Mouse (Mus musculus) lung, embryonic 15.5 days (tissue): ENCODE data around the gene Tulp4. TPM values are rescaled to one million over a fixed set of nuclear protein-coding genes. Genes with fewer than 3 reads are reported as not detected.

Source experiments
- ATAC-seq: fragments of 200-750 bp; cut with Nextera tagmentation; 2 replicates; pipeline ENCODE4 v1.8.0; 2017; ENCODE audit warnings: moderate number of reproducible peaks, borderline replicate concordance; ENCODE audit not compliant: low FRiP score, low TSS enrichment; ENCODE audit errors: extremely low read depth
- H3K27ac ChIP-seq: fragments of 300-500 bp; sonication (generic); 2 replicates; pipeline ENCODE4 v1.5.1; 2015; ENCODE audit warnings: moderate library complexity, mild to moderate bottlenecking, inconsistent platforms
- H3K27me3 ChIP-seq: fragments of 300-500 bp; sonication (generic); 2 replicates; pipeline ENCODE4 v1.6.1; 2015; ENCODE audit warnings: inconsistent platforms
- H3K36me3 ChIP-seq: fragments of 300-500 bp; sonication (generic); 2 replicates; pipeline ENCODE4 v1.6.1; 2015; ENCODE audit warnings: inconsistent platforms
- H3K4me1 ChIP-seq: fragments of 300-500 bp; sonication (generic); 2 replicates; pipeline ENCODE4 v1.6.1; 2015; ENCODE audit warnings: inconsistent platforms
- H3K4me2 ChIP-seq: fragments of 300-500 bp; sonication (generic); 2 replicates; pipeline ENCODE4 v1.6.1; 2015; ENCODE audit warnings: inconsistent platforms, mild to moderate bottlenecking, moderate library complexity
- H3K4me3 ChIP-seq: fragments of 300-500 bp; sonication (generic); 2 replicates; pipeline ENCODE4 v1.5.1; 2015; ENCODE audit warnings: mild to moderate bottlenecking, inconsistent platforms
- H3K9ac ChIP-seq: fragments of 300-500 bp; sonication (generic); 2 replicates; pipeline ENCODE4 v1.6.1; 2015; ENCODE audit warnings: inconsistent platforms
- H3K9me3 ChIP-seq: fragments of 300-500 bp; sonication (generic); 2 replicates; pipeline ENCODE4 v1.6.1; 2016; ENCODE audit warnings: inconsistent platforms
- WGBS: fragments of 180-500 bp; shearing (Covaris S2); methylation state at CpG from one replicate; pipeline ENCODE4 v1.1.7; 2015; 5-methylcytosine and 5-hydroxymethylcytosine counted together
- polyA plus RNA-seq: library from polyadenylated mRNA; unstranded; fragments of >200 nt; fragmentation: Nextera tagmentation; extraction: Ambion mirVana; gene quantifications from 2 replicates; pipeline ENCODE4 v1.2.1, GENCODE M21; 2015

The Tulp4 gene
- polyA plus RNA-seq, 1 experiment from 2014 or later = 82.4 TPM

DNA sequence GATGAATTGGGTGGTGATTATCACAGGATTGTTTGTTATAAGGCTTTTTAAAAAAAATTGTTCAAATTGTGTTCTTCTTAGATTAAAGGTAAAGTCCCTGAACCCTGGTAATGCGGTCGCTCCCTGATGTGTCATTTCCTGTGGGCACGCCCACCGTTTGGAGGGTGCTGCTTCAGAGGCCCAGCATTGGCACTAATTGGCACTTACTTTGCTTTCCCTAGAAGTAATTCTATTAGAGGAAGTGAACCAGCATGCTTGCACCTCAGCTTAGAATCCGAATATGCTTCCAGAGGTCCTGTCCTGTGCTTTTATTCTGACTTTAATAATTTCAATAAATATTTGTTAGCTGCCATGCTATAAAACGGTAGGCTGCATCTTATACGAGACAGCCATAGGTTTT is 66.2 kb downstream of the Tulp4 start:
- ATAC-seq = no peak
- H3K36me3 ChIP-seq = peaks cover 6% of the 10 kb centered on the region; the same call in 1 of the 2 replicates
- peaks cover 14% of the 10 kb centered on the region for H3K4me1 ChIP-seq
- H3K9me3 ChIP-seq = no peaks in the 10 kb centered on the region
- H3K4me3 ChIP-seq = no peak overlapping the region
- WGBS = 60% methylated on average over 7 of the region's 7 CpGs
- peak overlapping the region; percentile 74 for H3K27ac ChIP-seq
- no peaks in the 10 kb centered on the region for H3K27me3 ChIP-seq
- no peak overlapping the region for H3K4me2 ChIP-seq
- H3K9ac ChIP-seq = no peak overlapping the region

DNA sequence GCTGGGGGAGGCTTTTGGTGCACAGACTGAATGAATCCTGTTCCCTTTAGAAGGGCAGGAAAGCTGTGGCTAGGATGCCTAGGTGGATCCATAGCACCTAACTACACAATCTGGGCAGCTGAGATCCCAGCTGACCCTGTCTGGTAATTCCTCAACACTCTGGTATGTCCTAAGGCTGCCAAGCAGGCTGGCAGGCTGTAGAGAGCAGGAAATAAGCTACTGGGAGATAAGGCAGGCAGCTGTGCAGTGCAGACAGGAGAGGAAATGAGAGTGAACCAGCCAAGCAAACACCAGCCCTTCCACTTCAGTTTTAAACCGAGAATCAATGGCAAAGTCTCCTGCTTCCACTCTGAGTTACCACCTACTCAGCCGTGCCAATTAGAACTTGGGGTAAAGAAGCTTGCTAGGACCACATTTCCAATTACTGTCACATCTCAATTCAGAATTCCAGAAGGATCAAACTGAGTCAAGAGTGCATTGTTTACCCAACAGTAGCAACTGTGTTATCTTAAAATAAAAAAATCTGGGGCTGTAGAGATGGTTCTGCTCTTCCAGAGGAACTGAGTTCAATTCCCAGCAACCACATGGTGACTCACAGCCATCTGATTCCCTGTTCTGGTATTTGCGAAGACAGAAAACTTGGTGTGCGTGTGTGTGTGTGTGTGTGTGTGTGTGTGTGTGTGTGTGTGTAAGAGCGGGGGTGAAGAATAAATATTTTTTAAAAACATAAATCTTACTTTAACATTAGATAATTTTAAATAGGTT is 66.9 kb downstream of the Tulp4 start:
- Histone ChIP-seq H3K27ac (peak overlapping the region; percentile 74), H3K9me3 (no peaks in the 10 kb centered on the region), H3K9ac (no peak overlapping the region), H3K27me3 (no peaks in the 10 kb centered on the region), H3K4me1 (peaks cover 14% of the 10 kb centered on the region), H3K4me3 (no peak overlapping the region), H3K36me3 (peaks cover 12% of the 10 kb centered on the region; the same call in 1 of the 2 replicates), H3K4me2 (no peak overlapping the region)
- peak; percentile 73; the same call in 1 of the 2 replicates for ATAC-seq
- WGBS = 44% methylated on average over 5 of the region's 5 CpGs

DNA sequence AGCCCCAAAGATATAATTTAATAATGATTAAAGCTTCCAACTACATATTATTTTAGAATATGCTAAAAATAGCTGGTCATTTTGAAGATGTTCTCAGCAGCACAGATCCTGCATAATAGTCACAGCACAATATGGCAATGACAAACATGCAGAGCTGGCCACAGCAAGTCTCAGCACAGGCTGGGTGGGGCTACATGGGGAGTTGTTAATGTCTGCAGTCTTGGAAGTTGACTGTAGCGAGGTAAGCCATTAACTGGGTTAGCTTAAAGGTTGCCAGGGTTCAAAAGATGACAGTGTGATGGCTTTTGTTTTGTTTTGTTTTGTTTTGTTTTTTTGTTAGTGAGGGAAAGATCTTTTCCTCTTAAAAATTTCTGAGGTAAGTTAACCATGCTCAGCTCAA is 68.3 kb downstream of the Tulp4 start:
- peaks cover 14% of the 10 kb centered on the region for H3K4me1 ChIP-seq
- no peaks in the 10 kb centered on the region for H3K27me3 ChIP-seq
- no peak overlapping the region for H3K4me2 ChIP-seq
- H3K36me3 ChIP-seq = peaks cover 12% of the 10 kb centered on the region; the same call in 1 of the 2 replicates
- no peak overlapping the region for H3K4me3 ChIP-seq
- ATAC-seq = no peak
- H3K9me3 ChIP-seq = no peaks in the 10 kb centered on the region
- H3K27ac ChIP-seq = no peak overlapping the region
- H3K9ac ChIP-seq = no peak overlapping the region
- WGBS = 66% methylated on average over 1 of the region's 1 CpGs

DNA sequence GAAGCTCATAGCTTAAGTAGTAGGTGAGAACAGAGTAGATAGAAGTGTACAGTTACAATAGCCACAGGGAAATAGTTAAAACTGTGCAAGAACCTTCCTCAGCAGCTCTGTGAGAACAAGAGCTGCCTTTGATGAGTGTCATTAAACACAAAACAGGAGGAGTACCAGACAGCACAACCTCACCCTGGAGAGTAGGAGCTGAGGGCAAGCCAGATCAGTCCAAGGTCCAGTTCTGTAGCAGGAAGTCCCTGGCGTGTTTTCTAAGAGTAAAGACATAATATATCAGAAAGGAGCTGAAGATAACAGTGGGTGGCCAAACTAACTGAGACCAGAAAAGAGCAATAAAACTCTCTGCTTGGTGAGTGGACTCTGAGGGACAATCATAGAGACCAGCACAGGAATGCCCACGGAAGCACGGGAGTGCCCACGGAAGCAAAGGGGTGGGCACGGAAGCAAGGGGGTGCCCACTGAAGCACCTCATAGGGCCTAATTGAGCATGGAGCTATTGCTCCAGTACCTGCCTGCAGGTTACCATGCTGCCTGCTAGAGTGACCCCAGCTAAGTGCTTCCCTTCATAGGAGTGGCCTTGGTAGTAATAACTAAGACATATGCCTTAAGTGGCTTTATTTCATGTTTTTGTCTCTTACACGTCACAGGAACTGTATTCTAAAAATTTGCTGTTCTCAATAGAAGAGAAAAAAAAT is 72.5 kb downstream of the Tulp4 start:
- Histone ChIP-seq H3K9ac (no peak overlapping the region), H3K4me2 (no peak overlapping the region), H3K4me1 (peaks cover 1% of the 10 kb centered on the region; the same call in 1 of the 2 replicates), H3K4me3 (no peak overlapping the region), H3K36me3 (peaks cover 12% of the 10 kb centered on the region; the same call in 1 of the 2 replicates), H3K27me3 (no peaks in the 10 kb centered on the region), H3K27ac (no peak overlapping the region), H3K9me3 (no peaks in the 10 kb centered on the region)
- ATAC-seq = no peak
- WGBS = 82% methylated on average over 6 of the region's 6 CpGs

DNA sequence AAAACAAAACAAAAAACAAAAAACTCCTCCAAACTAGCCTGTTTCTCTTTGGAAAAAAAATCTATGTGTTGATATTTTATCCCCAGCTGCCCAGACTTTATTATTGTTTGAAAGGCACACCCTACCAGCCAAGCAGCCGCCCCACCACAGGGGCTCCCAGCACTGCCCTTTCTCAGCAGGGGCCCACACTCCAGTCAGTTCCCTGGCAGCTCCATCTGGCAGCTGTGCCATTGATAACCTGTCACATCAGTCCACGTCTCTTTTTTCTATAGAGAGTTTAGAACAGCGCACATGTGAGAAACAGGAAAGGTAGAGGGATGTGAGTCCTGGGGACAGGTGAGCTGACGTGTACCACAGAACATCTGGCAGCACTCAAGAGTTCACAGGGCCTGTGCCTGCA is 73.2 kb downstream of the Tulp4 start:
- H3K9ac ChIP-seq = no peak overlapping the region
- no peak overlapping the region for H3K4me2 ChIP-seq

DNA sequence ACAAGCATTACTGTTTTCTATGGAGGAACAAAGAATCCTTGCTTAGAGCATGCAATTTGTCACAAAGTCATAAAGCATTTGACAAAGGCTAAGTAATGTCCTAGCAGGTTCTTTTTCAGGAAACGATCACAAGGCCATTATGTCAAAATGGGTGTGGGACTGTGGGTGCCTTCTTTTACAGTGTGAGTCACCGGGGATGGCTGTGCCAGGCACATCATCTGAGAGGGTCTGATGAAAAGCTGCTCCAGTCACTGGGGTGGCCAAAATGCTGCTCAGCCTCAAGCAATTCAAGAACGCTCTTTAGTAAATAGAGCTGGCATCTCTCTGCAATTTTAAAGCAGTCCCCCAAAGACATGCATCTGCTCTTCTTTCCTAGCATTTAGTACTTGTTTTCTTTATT is 74.2 kb downstream of the Tulp4 start:
- Histone ChIP-seq H3K4me2 (no peak overlapping the region), H3K9me3 (no peaks in the 10 kb centered on the region), H3K9ac (no peak overlapping the region), H3K36me3 (peaks cover 17% of the 10 kb centered on the region; the same call in 1 of the 2 replicates), H3K27ac (no peak overlapping the region), H3K27me3 (no peaks in the 10 kb centered on the region), H3K4me3 (no peak overlapping the region), H3K4me1 (no peaks in the 10 kb centered on the region)
- 79% methylated on average over 3 of the region's 3 CpGs for WGBS
- no peak for ATAC-seq

More for the DNA sequence above, 73.2 kb downstream of the Tulp4 start:
- Histone ChIP-seq H3K36me3 (peaks cover 12% of the 10 kb centered on the region; the same call in 1 of the 2 replicates), H3K27ac (no peak overlapping the region), H3K9me3 (no peaks in the 10 kb centered on the region), H3K4me3 (no peak overlapping the region), H3K27me3 (no peaks in the 10 kb centered on the region), H3K4me1 (no peaks in the 10 kb centered on the region)
- WGBS = 73% methylated on average over 4 of the region's 4 CpGs
- no peak for ATAC-seq

DNA sequence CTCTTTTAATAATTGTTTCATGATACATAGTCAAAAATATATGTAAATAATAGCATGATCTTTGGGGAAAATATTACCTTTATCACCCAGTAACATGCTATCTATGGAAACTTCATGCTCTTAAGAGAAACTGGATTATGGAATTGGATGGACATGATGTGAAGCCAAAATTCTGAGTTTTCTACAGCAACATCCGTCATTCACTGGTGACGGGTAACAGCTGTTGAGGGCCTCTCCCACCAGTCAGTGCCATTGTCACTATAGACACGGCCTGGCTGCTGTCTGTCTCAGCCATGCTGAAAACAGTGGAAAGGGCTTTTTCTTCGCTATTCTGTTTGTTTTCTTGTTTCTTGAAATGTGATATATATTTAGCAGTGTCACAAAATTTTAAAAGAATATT is 76.5 kb downstream of the Tulp4 start:
- H3K9ac ChIP-seq = no peak overlapping the region
- 44% methylated on average over 4 of the region's 4 CpGs for WGBS
- ATAC-seq = no peak
- H3K4me2 ChIP-seq = no peak overlapping the region
- H3K27me3 ChIP-seq = no peaks in the 10 kb centered on the region
- H3K36me3 ChIP-seq = peaks cover 19% of the 10 kb centered on the region; the same call in 1 of the 2 replicates
- H3K4me3 ChIP-seq = no peak overlapping the region
- H3K4me1 ChIP-seq = no peaks in the 10 kb centered on the region
- no peak overlapping the region for H3K27ac ChIP-seq
- H3K9me3 ChIP-seq = no peaks in the 10 kb centered on the region

DNA sequence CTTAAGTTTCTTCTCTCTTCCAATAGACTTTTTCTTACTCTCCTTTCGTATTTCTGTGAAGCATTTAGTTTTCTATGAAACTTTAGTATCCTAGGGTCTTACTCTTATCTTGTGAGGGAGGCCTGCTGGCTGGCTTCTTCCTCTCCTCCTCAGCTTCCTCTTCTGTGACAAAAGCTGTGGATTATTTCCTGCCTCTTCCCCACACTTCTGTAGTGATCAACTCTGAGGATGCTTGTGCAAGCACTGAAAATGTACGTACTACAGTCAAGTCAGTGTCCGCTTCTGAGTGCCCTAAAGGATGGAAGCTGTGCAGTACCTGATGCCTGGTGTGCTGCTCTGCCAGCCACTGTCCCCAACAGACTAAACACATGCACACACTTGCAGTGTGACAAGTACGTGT is 80.4 kb downstream of the Tulp4 start:
- H3K36me3 ChIP-seq = peaks cover 18% of the 10 kb centered on the region; the same call in 1 of the 2 replicates
- no peaks in the 10 kb centered on the region for H3K27me3 ChIP-seq
- H3K9me3 ChIP-seq = no peaks in the 10 kb centered on the region
- no peak overlapping the region for H3K27ac ChIP-seq
- no peak overlapping the region for H3K4me3 ChIP-seq
- H3K4me1 ChIP-seq = no peaks in the 10 kb centered on the region
- H3K4me2 ChIP-seq = no peak overlapping the region
- no peak for ATAC-seq
- WGBS = 88% methylated on average over 4 of the region's 4 CpGs
- no peak overlapping the region for H3K9ac ChIP-seq

DNA sequence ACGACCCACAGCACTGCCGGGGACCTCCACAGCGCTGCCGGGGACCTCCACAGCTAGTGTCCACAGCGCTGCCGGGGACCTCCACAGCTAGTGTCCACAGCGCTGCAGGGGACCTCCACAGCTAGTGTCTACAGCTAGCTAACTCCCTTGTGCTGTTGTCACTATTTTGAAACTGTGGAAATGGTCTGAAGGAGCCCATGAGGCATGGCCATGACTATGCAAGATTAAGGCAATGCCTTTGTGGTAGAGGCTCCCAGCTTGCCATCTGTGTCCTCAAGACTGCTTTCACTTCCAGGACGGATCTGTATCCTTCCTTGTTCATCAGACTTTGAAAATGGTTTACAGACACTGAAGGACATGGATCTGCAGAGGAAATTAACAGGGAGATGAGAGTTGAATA is 80.9 kb downstream of the Tulp4 start:
- Histone ChIP-seq H3K9me3 (no peaks in the 10 kb centered on the region), H3K9ac (no peak overlapping the region), H3K27ac (no peak overlapping the region), H3K4me2 (no peak overlapping the region), H3K27me3 (no peaks in the 10 kb centered on the region), H3K36me3 (peaks cover 18% of the 10 kb centered on the region; the same call in 1 of the 2 replicates), H3K4me3 (no peak overlapping the region), H3K4me1 (no peaks in the 10 kb centered on the region)
- ATAC-seq = no peak
- WGBS = 93% methylated on average over 8 of the region's 8 CpGs

DNA sequence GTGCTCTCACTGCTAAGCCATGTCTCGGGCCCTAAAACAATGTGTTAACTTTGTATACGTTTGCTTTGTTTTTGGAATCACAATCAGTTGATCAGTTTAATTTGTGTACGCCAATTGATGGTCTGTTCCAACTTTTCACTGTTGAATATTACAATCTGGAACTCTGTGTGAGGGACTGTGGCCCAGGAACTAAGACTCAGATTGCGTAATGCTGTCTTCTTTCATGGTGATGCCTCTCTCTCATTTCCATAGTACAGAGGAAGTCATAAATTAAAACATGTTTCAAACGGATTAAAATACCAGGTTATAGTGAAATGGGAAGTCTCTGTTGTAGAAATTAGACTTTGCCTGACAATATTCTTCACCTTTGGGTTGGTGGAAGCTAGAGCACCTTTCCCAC is 83.0 kb downstream of the Tulp4 start:
- Histone ChIP-seq H3K27ac (no peak overlapping the region), H3K4me3 (no peak overlapping the region), H3K4me2 (no peak overlapping the region), H3K9me3 (no peaks in the 10 kb centered on the region), H3K36me3 (peaks cover 21% of the 10 kb centered on the region; the same call in 1 of the 2 replicates), H3K27me3 (no peaks in the 10 kb centered on the region), H3K4me1 (no peaks in the 10 kb centered on the region), H3K9ac (no peak overlapping the region)
- 76% methylated on average over 5 of the region's 5 CpGs for WGBS
- ATAC-seq = no peak

DNA sequence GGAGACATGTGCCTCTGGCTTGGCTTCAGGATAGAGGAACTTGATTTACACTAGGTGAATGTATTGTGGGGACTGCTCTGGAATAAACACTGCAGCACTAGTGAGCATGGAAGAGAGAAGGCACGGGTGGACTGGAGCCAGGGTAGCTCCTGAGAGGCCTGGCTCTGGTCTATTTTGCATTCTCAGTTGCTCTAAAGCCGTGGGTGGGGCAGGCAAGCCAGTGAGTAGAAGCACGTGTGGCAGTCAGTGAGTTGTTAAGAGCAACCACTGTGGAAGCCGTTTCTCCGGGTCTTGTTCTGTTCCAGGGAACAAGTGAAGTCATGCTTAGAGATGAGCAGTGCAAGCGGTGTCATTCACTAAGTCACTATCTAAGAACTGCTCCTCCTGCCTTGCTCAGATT is 86.0 kb downstream of the Tulp4 start:
- no peak overlapping the region for H3K4me2 ChIP-seq
- peaks cover 10% of the 10 kb centered on the region; the same call in 1 of the 2 replicates for H3K36me3 ChIP-seq
- no peak overlapping the region for H3K9ac ChIP-seq
- no peak overlapping the region for H3K4me3 ChIP-seq
- H3K27ac ChIP-seq = no peak overlapping the region
- 88% methylated on average over 6 of the region's 6 CpGs for WGBS
- H3K4me1 ChIP-seq = no peaks in the 10 kb centered on the region
- no peaks in the 10 kb centered on the region for H3K27me3 ChIP-seq
- no peaks in the 10 kb centered on the region for H3K9me3 ChIP-seq
- no peak for ATAC-seq

DNA sequence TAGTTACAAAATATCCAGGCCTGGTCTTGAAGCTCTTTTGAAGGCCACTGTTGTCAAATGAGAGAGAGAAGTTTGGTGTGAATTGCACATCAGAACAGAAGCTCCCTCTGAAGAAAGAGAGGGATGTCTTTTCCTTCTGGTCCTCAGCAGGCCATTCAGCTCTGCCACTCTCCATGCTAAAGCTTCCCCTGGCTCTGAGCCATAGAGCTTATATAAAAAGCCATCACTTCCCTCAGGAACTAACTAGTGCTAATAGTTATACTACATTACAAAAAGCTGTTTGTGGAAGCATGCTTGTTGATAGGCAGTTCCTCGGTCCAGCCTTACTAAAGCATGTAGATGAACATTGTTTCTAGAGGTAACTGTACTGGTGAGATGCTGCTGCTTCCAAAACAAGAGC is 89.2 kb downstream of the Tulp4 start:
- Histone ChIP-seq H3K4me1 (no peaks in the 10 kb centered on the region), H3K4me3 (no peak overlapping the region), H3K27ac (no peak overlapping the region), H3K27me3 (no peaks in the 10 kb centered on the region), H3K9me3 (no peaks in the 10 kb centered on the region), H3K36me3 (peaks cover 3% of the 10 kb centered on the region; the same call in 1 of the 2 replicates), H3K9ac (no peak overlapping the region), H3K4me2 (no peak overlapping the region)
- ATAC-seq = no peak
- 83% methylated on average over 1 of the region's 1 CpGs for WGBS
